Mouse (Mus musculus): ENCODE results near the gene Whrn.

- no peak for TF ChIP-seq CTCF (IDR thresholded peaks at IDR 0.05; ENCODE audit: control insufficient read depth, insufficient read depth, insufficient replicate concordance, low read depth, low read length)
- TF ChIP-seq POLR2A (IDR thresholded peaks at IDR 0.05; ENCODE audit: control insufficient read depth, low read depth, low read length): no peak
These were observed 33.2 kb upstream of the Whrn start for GRCm38 (mm10) chr4:63528946-63529345.
